Mouse (Mus musculus) erythroblast, embryonic 14.5 days (primary cell): ENCODE results near the gene Shc2.

ENCODE experiments used
- GATA1 ChIP-seq: IDR thresholded peaks from 2 replicates; pipeline ENCODE4 v1.6.1; 2012; ENCODE audit warnings: low read length, inconsistent platforms, mixed read lengths
- TAL1 ChIP-seq: IDR thresholded peaks from 3 replicates; pipeline ENCODE4 v1.6.1; 2012; ENCODE audit warnings: low read length, inconsistent platforms, mixed read lengths

- TF ChIP-seq GATA1 (no peak), TAL1 (no peak)
Observed at GRCm38 (mm10) chr10:79683726-79684640, 46.3 kb upstream of the Shc2 start.
